In the genomic region with DNA sequence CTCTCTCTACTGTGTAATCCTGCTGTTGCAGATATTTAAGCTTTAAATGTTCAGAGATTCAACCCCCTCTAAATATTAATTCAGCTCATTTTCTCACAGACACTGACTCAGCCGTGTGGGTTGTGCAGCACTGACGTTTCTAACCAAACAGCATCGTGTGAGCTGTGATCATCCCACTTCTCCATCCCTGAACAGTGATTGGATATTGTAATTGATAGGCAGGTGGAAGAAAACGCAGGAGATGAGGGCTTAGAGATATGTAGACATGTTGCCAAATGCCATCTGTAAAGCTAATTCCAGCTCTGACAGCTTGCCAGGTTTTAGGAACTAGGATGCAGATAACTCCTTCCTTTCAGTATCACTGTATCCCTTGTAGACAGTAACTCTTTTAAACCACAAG, we compare ENCODE assay signal across 10 mouse cellular contexts. TPM values are rescaled to one million over a fixed set of nuclear protein-coding genes. Genes with fewer than 3 reads are reported as not detected.
DNase-seq lines count a peak whose midpoint lies in the region; ATAC-seq lines count a peak whose summit lies in the region.
"Had no signal": no experiment of that assay in that cellular context is flagged by ENCODE, and none has a peak within 500 bp of the region (broad histone marks: within the 10 kb centered on the region; RNA-seq: fewer than 3 reads in every experiment).

No protein-coding gene starts in this region.

- no peaks in the 10 kb centered on the region for H3K36me3 ChIP-seq in heart, embryonic 16.5 days (ENCODE audit: control insufficient read depth, insufficient read depth)
- H3K36me3 ChIP-seq in intestine, embryonic 16.5 days (ENCODE audit: control insufficient read depth, insufficient read depth, low read length): no peaks in the 10 kb centered on the region

- H3K4me1 ChIP-seq in heart, embryonic 16.5 days (ENCODE audit: control insufficient read depth, insufficient read depth, low read length): peaks cover 4% of the 10 kb centered on the region; the same call in 1 of the 2 replicates
- no peaks in the 10 kb centered on the region for H3K4me1 ChIP-seq in intestine, embryonic 16.5 days (ENCODE audit: control insufficient read depth, insufficient read depth, low read length)

- whole genome bisulfite sequencing in heart, embryonic 16.5 days: 19% methylated on average over 4 of the region's 4 CpGs
- 45% methylated on average over 4 of the region's 4 CpGs for WGBS in intestine, embryonic 16.5 days

- H3K4me3 ChIP-seq in heart, embryonic 16.5 days (ENCODE audit: low read length): no peak overlapping the region
- no peak overlapping the region for H3K4me3 ChIP-seq in intestine, embryonic 16.5 days (ENCODE audit: low read length)
- H3K4me3 ChIP-seq: heart, adult 2 months had no signal

- intact Hi-C loops in left cerebral cortex, postnatal 25 days (cut with DNase I): no loop called here

- H3K4me2 ChIP-seq in heart, embryonic 16.5 days (ENCODE audit: low read depth, low read length): 0 out of 2 replicates have a peak overlapping the region, but pooled peaks have one; percentile 7
- no peak overlapping the region for H3K4me2 ChIP-seq in intestine, embryonic 16.5 days (ENCODE audit: low read depth, low read length)

- H3K9ac ChIP-seq in heart, embryonic 16.5 days (ENCODE audit: low read length): no peak overlapping the region
- H3K9ac ChIP-seq in intestine, embryonic 16.5 days (ENCODE audit: low read depth, low read length): no peak overlapping the region

- ATAC-seq in heart, embryonic 16.5 days (replicated peaks; ENCODE audit: extremely low read depth, insufficient read depth, low FRiP score): peak; percentile 76
- ATAC-seq in intestine, embryonic 16.5 days: no peak

- H3K27me3 ChIP-seq in heart, embryonic 16.5 days (ENCODE audit: control insufficient read depth, insufficient read depth, low read length): no peaks in the 10 kb centered on the region
- no peaks in the 10 kb centered on the region for H3K27me3 ChIP-seq in intestine, embryonic 16.5 days (replicated peaks; ENCODE audit: control insufficient read depth, insufficient read depth, low read length)

- H3K27ac ChIP-seq in heart, embryonic 16.5 days (ENCODE audit: low read length): no peak overlapping the region
- H3K27ac ChIP-seq in intestine, embryonic 16.5 days (ENCODE audit: low read length): no peak overlapping the region
- H3K27ac ChIP-seq: heart, adult 2 months had no signal

- peak; percentile 8 for DNase-seq in R1 (ENCODE audit: low read depth, low spot score)
- peak; percentile 87 for DNase-seq in cerebellum, adult 11-12 months
- DNase-seq in left cerebral cortex, postnatal 25 days (ENCODE audit: low spot score in 2 of 2): peak; percentile 75 to 98
- no peak for DNase-seq in urinary bladder, postnatal 4 days (ENCODE audit: low spot score in 2 of 2)
- DNase-seq in natural killer cell, adult 2 months (ENCODE audit: low spot score in 2 of 2): no peak
- DNase-seq in thymus, adult 18-20 months: no peak
- DNase-seq: adrenal gland, postnatal 25 days had no signal

- no peaks in the 10 kb centered on the region for H3K9me3 ChIP-seq in heart, embryonic 16.5 days (replicated peaks; ENCODE audit: control insufficient read depth, low read length)
- no peaks in the 10 kb centered on the region for H3K9me3 ChIP-seq in intestine, embryonic 16.5 days (ENCODE audit: control insufficient read depth, low read length)

RNA-seq across cellular contexts. Expression of gene Btbd10, which starts 21.9 kb away (rescaled TPM):
- 22.5 and 24.3 TPM in 2 replicates for polyA plus RNA-seq in heart, embryonic 16.5 days (2015; fragmentation: Nextera tagmentation; extraction: Ambion mirVana)
- total RNA-seq in left cerebral cortex, postnatal 25 days (2021): 100 to 1,000 TPM in 1 of 2 experiments, 10 to 100 TPM in 1; 87.5 to 102 TPM
- 13.3 and 14.5 TPM in 2 replicates for polyA plus RNA-seq in intestine, embryonic 16.5 days (2015; fragmentation: Nextera tagmentation; extraction: Ambion mirVana)

RNA-seq across cellular contexts. Expression of gene Pth, which starts 41.1 kb away (rescaled TPM):
- 5.7 and 23.7 TPM in 2 replicates for polyA plus RNA-seq in heart, embryonic 16.5 days (2015; fragmentation: Nextera tagmentation; extraction: Ambion mirVana)
- not detected for total RNA-seq in left cerebral cortex, postnatal 25 days (2021)
- not detected in 2 replicates for polyA plus RNA-seq in intestine, embryonic 16.5 days (2015; fragmentation: Nextera tagmentation; extraction: Ambion mirVana)
- total RNA-seq: adrenal gland, postnatal 25 days; heart, adult 2 months had no signal
- polyA plus RNA-seq: heart, adult 2 months had no signal

Comparison
In these comparisons a context has a peak if more than half of its experiments do, and no peak if none do; other contexts are left out.
1. DNase-seq: peak in R1 (single experiment), cerebellum, adult 11-12 months (single experiment) and left cerebral cortex, postnatal 25 days (2 of 2); none in urinary bladder, postnatal 4 days (0 of 2), natural killer cell, adult 2 months (0 of 2) and thymus, adult 18-20 months (0 of 2).